17 mouse cellular contexts compared by ENCODE assay signal in the genomic region with DNA sequence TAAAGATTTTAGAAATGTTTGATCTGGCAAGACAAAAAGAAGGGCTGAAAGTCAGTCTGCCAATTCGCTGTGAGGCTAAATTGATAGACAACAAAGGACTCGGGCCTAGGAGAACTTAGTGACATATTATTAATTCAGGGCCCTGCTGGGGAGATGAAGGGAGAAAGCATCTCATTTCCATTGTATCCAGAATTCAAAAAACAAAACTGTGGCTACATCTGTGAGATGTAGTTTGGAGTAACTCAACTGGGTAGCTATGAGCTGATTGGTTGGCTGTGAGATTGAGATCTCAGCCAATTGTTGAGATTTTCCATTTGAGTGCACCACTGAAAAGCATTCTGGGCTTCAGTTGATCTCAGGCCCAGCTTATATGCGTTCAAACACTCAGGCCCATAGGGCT.
"Had no signal": no experiment of that assay in that cellular context is flagged by ENCODE, and none has a peak within 500 bp of the region (broad histone marks: within the 10 kb centered on the region; RNA-seq: fewer than 3 reads in every experiment).

No protein-coding gene starts in this region.

- H3K27me3 ChIP-seq: kidney, embryonic 15.5 days; megakaryocyte, embryonic 14.5 days had no signal

- H3K36me3 ChIP-seq: kidney, embryonic 15.5 days; midbrain, embryonic 10.5 days had no signal

- H3K9ac ChIP-seq: kidney, embryonic 15.5 days; liver, embryonic 14.5 days; liver, postnatal 0 days; lung, embryonic 14.5 days had no signal

- DNase-seq: kidney, adult 8-10 months; kidney, postnatal 10 days; kidney, postnatal 36 days; layer of hippocampus, postnatal 36 days; liver, postnatal 0 days; lung, embryonic 14.5 days; lung, postnatal 10 days; lung, postnatal 36 days; thymus, adult 2 months; thymus, postnatal 14 days; thymus, postnatal 4 days had no signal

- H3K9me3 ChIP-seq: kidney, embryonic 15.5 days; midbrain, embryonic 10.5 days had no signal

- ATAC-seq: liver, postnatal 0 days; midbrain, embryonic 16.5 days had no signal

- H3K4me2 ChIP-seq: kidney, embryonic 15.5 days; lung, embryonic 14.5 days had no signal

- H3K4me1 ChIP-seq: kidney, embryonic 15.5 days; megakaryocyte, embryonic 14.5 days; midbrain, embryonic 10.5 days had no signal

- H3K27ac ChIP-seq: kidney, embryonic 15.5 days; left cerebral cortex, adult 2 months; liver, embryonic 14.5 days; midbrain, embryonic 10.5 days had no signal

- H3K4me3 ChIP-seq: kidney, embryonic 15.5 days; left cerebral cortex, adult 2 months; megakaryocyte, embryonic 14.5 days; midbrain, embryonic 10.5 days had no signal
